Mouse (Mus musculus) layer of hippocampus, postnatal 36 days (tissue): Measurements from ENCODE around the gene Rbm25. TPM values are rescaled to one million over a fixed set of nuclear protein-coding genes. Genes with fewer than 3 reads are reported as not detected.
"Not testable (repeated sequence)": the region's sequence is repeated elsewhere in the genome, so short reads cannot be mapped to it uniquely, and the experiment has no call there.

Source experiments
- DNase-seq, 2 experiments: peaks; one replicate each; pipeline ENCODE4 v3.0.0; 2022
- total RNA-seq, 2 experiments: library from RNA; stranded (reverse); gene quantifications; 2 replicates each; pipeline ENCODE4 v1.2.3; 2021

Rbm25 gene
- total RNA-seq = 100 to 1,000 TPM; 112 to 133 TPM

DNA sequence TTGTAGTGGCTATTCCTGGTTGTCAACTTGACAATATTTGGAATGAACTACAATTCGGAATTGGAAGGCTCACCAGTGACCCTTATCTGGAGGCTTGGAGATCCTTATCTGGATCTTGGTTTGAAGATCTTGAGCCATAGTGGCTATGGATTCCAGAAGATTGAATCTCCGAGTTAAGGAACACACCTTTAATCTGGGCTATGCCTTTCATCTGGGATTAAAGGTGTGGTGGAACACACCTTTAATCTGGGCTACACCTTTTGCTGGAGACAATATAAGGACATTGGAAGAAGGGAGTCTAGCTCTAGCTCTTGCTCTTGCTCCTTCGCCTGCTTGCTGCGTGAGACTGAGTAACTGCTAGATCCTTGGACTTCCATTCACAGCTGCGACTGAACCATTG is at the start of gene Rbm25:
Gene Rbm25, plus strand, starts transcription at position 301 of the 400 bp plus-strand sequence.
- DNase-seq = not testable (repeated sequence)

DNA sequence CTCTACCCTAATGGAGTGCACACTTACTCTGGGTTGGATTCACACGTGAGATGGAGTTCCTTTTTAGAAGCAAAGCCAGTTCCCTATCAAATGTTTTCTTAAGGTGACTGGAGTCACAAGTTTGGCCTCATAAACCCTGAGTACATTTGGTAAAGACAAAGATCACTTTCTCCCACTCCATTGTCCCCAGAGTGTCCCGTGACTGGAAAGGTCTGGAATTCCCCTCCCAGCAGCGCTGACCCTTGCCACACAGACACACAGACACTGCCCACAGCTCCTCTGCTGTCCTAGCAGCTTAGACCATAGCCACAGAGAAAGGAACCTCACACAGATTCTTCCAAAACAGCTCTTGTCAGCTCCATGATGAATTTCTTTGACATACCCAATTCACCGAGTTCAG is 48.9 kb upstream of the Rbm25 start:
- no peak for DNase-seq

DNA sequence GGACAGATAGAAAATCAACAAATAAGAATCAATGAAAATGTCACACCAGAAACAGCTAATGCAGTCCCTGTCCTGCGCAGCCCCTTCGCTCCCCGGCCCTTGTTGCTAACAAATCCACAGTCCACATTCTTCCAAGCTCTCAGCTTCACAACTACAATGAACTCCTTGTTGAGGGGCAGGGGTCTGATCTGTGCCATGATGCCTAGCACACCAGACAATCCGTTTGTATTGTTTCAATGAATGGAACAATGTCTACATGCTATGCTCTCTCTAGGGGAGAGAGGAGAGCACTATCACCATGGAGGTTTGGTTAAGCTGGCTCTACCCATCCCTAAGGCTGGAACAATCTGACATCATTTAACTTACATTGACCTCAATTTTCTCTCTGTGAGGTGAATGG is 48.3 kb upstream of the Rbm25 start:
- DNase-seq = no peak

DNA sequence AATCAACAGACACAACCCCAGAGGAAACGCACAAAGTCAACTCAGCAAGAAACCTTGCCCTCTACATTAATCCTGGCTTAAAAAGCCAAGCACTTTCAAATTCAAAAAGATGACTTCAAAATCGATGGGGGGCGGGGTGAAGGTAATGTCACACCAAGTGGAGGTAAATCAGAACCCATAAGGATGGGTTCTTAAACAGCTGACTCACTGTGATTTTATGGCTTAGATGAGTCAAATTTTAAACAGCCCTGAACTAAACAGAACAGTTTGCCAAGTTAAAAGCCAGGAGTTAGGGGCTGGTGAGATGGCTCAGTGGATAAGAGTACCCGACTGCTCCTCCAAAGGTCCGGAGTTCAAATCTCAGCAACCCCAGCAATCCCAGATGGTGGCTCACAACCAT is 44.4 kb upstream of the Rbm25 start:
- DNase-seq = no peak

DNA sequence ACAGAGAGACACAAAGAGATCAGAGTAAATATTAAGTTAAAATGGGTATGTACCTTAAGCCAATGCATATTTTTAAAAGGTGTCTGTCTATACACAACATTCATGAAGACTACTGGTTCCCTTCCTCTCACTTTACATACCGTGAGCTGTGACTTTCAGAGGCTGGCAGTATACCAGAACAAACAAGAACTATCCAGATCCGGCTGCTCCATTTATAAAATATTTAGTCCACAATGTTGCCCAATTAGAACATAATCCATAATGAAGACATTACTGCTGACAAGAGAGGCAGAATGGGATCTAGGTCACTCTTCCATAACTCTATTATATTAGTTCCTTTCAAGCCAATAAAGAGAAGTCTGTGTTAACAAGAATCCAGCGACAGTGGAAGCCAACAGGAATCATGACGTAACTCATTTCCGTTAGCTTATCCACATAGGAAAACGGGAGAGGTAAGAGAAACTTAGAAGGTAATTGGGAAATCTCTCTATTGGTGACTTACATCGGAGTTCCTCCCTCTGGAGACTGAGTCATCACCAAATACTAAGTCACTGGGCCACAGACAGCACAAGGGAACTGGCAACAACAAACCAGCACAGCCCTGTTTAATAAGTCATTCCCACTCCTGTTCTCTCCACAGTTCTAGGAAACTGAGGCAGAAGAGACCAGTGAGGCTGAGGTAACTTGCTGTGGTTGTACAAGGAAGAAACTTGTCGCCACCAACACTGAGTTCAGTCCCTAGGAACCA is 39.1 kb upstream of the Rbm25 start:
- no peak for DNase-seq

DNA sequence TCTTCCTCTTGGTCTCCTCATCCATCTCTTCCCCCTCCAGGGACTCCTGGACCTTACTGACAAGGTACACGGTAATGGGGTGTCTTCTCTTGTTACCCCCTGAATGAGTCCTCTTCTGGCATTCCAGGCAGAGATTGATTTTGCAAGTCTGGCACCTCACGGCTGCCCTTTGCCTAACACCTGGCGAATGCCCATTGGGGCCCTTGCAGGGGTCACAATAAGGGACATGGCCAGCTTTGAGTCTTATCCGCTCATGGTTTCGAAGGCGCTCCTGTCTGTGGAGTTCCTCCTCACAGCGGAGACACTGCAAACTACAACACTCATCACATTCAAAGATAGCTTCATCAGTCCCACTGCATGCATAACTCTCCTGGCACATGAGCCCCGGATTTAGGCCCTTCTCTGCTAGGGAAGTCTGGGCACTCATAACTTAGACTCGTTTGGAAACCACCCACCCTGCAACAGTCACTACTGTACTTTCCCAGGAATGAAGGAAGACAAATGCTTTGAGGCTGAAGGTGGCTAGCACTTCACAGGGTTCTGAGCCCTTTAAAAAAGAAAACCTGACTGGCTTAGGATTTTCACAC is 36.5 kb upstream of the Rbm25 start:
- no peak for DNase-seq

DNA sequence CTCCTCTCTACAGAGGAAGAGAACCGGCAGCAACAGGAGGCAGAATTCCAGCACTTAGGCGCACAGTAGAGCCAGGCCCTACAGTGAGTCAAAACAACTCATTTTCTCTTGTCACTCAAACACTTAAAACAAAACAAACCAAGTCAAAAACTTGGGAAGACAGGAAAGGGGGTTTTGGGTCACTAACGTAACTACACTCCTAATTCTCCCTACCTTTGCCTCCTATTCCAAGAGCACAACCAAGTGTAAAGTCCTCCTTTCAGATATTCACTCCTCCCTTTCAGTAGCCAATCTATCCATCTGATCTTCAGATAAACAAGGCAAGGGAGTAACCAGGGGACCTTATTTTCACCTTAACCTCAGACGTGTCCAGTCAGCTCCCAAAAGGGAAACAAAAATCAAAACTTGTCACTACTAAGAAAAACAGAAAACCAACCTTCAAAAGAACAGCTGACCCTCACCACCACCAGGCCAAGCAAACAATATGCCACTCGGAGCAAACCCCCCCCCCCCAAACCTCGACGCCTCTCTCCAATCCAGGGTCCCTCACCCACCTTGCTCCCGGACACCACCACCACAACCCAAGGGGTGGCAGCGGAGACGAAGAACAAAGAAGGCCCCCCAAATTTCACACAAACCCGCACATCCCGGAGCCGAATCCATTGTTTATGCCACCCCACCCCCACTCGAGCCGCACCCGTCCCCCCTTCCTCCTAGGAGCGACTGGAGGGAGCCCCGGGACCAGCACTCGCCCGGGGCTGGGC is 34.7 kb upstream of the Rbm25 start:
- DNase-seq = no peak

DNA sequence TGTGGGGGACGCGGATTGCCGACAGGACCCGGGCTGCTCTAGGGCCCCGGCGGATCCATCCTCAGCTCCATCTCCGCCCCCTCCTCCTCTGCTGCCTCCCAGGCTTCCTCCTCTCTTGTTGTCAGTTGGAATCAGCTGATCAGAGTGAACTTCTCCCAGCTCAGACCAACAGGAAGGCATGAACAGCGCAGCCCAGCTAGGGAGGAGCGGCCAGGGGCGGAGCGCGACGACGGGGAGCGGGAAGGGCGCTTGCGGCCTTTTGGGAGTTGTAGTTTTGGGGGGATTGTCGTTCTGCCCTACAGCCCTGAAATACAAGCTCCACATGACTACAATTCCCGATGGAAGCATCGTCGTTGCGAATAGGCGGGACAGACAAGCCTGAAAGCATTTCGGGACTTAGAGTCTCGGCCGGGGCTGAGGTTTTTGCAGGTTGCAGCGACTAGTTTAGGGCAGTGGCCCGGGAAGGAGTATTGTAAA is 34.0 kb upstream of the Rbm25 start, which contains the start of gene Zfyve1:
Gene Zfyve1, minus strand, starts transcription at position 198 of the 477 bp plus-strand sequence.
- peak; percentile 96 to 97 for DNase-seq

DNA sequence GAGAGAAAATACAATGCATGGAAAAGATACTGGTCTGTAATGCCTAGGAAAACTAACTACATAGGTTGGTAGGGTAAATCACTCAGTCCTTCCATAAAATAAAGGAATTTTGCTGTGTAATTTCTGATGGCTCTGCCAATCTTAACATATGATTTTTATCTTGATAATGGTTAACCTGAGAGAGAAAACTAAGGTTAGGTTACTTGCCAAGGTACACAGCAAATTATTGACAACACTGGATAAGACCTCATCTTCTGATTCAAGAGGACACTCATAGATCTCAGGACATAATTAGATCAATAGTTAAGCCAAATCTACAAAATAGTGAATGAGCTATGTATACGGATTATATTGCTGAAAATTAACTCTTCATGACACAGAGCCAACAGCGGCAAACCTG is 33.2 kb upstream of the Rbm25 start:
- DNase-seq = no peak

DNA sequence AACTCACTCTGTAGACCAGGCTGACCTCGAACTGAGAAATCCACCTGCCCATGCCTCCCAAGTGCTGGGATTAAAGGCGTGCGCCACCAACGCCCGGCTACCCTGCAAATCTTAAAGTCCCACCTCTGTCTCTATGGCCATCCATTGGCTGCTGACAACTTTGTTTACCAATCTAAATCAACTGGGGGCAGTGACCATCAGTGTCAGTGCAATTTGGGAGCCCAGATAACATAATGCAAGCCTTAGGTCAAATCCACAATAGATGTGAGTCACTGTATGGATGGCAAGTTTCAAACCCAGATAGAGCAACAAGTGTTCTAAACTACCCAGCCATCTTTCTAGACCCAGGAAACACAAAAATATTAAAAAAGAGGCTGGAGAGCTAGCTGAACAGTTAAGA is 28.8 kb upstream of the Rbm25 start:
- DNase-seq = no peak

DNA sequence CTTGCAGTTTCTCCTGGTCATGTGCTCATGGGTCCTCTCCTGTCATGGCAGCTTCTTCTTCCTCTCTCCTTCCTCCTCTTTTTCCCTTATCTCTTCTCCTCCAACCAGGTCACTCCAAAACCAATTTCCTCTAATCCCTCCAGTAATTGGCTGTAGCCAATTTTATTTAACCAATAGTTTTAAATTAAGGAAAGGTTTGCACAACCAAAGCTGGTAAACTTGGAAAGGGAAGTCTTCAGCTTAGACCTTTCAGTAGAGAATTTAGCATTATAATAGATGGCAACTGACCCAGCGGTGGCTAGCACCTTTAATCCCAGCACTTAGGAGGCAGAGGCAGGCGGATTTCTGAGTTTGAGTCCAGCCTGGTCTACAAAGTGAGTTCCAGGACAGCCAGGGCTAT is 24.6 kb upstream of the Rbm25 start:
- DNase-seq = not testable (repeated sequence)

DNA sequence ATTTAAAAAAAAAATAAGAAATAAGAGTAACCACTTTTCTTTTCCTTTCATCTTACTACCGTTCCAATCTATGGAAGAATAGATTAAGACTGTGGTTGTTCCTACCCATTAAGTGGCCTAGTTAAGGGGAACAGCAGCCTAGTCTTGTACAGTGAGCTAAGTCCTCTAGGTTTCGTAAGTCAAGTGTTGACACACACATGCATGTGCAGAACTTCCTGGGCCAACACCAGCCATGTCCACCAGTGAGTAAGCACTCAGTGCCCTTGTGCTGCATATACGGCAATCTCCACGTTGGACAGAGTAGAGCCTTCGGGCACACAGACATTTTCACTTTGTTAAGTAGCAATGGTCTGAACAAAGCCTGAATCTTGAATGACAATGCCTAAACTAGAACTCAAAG is 13.8 kb upstream of the Rbm25 start:
- DNase-seq = no peak

DNA sequence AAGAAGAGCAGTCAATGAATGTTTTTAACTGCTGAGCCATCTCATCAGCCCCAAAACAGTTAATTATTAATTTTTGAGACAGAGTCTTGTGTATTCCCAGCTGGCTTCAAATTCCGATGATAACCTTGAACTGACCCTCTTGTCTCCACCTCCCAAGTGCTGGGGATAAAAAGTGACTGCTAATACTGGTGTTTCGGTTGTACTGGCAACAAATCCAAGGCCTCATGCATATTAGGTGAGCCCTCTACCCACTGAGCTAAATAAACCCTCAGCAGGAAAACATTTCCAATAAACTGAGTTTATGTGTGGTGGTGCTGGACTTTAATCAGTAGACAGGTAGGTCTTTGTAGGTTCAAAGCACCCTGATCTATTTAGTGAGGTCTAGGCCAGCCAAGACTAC is 12.1 kb upstream of the Rbm25 start:
- no peak for DNase-seq

DNA sequence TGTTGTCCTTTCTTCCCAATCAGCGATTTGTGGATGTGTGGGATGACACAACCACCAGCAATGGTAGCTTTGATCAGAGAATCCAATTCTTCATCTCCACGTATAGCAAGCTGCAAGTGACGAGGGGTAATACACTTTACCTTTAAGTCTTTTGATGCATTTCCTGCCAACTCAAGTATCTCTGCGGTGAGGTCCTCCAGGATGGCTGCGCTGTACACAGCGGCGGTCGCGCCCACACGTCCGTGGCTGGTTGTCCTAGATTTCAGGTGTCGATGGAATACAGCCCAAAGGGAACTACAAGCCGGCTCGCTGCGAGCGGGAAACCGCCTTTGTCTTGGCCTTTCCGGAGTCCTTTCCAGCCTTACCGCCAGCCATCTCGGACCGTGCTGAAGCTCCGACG is 10.3 kb upstream of the Rbm25 start:
- not testable (repeated sequence) for DNase-seq

DNA sequence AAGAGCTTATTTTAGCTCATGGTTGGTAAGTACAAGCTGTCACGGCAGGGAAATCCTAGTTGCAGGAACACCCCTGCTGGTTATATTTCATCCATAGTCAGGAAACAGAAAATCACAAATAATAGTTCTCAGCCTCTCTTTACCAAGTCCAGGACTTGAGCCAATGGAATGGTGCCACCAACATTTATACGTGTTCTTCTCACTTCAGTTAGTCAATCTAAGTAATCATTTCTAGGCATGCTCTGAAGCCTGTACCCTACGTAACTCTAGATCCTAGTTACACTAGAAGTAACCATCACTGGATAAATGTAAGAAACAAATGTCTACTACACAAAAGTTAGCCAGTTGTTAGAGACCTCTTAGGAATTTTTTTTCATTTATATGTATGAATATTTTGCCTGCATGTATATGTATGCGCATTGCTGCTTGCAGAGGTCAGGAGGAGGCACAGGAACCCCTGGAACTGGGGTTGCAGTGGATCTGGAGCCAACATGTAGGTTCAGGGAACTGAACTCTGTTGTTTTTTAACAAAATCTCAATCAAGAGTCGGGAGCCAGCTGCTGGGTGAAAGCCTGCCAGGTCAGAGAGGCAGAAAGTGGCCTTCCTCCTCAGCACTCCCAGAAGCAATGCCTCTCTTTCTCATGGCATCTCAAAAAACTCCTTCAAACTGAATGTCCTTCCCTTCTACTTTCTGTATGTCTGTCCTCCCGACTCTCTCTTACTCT is 8.8 kb upstream of the Rbm25 start:
- no peak for DNase-seq

DNA sequence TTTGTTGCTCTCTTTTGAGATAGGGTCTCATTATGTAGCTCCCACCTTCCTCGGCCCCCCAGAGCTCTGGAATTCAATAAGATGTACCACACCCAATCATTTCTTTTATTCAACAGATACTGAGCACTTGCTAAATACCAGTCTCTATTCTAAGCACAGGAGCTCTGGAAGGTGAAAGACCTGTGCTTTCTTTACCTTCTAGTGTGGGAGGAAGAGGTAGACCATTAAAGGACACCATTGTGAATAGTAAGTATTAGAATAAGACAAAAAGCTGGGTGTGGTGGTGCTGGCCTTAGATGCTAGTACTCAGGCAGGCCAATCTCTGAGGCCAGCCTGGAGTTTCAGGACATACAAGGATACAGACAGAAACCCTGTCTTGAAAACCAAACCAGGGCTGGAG is 6.7 kb upstream of the Rbm25 start:
- DNase-seq = no peak

DNA sequence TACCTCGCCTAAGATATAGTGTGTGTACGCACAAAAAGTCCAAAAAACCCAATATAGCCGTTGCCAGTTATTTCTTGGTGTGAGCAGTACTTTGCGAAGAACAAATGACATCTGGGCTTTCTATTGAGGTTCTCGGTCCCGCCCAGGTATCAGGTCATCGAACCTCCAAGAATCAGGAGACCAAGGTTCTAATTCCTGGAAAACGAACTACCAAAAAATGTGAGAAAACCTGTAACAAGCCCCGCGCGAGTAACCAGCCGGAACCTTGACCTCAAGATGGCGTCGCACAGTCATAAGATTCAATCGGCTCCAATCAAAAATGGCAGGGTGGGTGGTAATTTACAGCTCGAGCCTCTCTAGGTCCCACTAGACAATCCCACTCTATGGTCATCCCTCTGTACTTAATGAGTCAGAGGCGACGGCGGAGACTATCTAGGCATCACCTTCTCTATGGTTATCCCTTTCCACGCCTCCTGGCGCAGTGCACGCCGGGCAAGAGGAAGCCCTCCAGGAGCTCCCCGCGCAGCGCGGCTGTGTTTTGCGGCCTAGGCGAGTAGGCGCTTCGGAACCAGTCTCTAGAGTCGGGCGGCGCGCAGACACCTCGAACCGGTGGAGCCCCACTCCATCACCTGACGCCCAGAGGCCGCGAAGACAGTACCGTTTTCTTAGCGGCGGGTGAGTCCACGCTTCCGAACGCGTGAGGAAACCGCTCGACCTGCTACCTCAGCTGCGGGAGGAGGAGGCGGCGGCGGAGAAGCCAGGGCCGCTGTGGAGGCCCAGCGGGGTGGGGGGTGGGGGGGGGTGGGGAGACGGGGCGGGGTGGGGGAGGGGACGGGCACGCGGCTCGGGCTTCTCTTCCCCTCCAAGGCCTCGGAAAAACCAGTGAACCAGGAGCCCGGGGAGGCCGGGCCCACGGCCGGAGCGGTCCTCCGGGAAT is 975 bp downstream of the Rbm25 start:
- peak; percentile 95 to 96 for DNase-seq

DNA sequence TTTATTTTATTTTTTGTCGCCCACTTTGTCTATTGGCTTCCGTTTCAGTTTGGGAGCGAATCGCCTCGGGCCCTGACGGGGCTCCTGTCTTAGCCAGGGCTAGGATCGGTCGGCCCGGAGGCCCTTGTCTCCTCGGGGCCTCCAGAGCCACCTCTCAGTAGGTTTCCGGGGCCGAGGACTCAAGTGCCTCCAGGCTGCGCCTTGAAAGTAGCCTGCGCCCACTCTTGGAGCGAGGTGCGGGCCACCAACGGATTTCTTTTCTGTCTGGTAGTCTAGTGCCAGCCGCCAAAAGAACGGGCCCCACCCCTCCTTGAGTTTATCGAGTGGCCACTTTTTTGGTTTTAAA is 1.6 kb downstream of the Rbm25 start:
- DNase-seq = peak in 1 of 2 experiments; percentile 48

DNA sequence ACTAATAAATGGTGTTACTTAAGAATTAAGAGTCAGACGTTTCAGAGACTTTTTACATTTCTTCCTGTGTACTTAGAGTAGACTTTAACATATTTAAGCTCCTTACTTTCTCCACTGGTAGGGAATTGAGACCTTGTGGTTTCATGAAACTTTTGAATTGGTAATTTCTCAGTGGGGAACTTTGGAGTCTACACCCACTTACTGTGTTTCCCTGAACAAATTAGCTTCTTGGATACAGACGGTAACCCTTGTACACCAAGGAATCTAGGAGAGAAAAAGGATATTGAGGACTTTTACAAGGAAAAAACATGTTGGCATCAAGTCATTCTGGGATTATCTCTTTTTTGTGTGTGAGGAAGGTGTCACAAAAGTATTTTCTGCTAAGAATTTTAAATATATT is 2.8 kb downstream of the Rbm25 start:
- DNase-seq = no peak

DNA sequence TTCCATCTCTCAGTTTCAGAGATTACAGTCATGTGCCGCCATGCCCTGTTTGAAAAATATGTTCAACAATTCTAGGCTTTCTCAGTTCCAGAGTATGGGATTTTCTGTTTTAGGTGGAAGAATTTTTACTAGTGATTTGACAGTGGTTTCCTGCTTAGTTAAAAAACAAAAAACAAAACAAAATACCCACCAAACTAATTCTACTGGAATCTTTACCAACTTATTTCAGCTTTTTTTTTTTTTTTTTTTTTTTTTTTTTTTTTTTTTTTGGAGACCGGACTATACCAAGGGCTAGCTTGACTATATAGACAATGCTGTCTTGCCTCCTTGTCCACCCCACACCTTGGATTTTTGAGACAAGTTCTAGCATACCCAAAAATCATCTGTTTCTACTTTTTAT is 10.2 kb downstream of the Rbm25 start:
- no peak for DNase-seq

DNA sequence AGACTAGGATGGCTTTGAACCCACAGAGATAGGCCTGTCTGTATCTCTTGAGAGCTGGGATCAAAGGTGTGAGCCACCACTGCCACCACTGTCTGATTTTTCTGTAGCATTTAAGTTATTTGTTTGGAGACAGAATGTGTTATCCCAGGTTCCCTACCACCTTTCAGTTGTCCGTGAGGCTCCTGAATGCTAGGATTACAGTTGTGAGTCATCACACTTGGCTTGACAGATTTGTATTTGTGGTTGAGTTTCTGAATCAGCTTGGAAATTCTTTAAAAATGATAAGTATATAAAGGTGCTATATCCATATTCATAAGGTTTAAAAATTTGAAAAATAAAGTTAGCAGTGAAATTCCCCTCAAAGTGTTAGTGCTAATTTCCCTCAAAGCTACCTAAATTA is 12.1 kb downstream of the Rbm25 start:
- no peak for DNase-seq

DNA sequence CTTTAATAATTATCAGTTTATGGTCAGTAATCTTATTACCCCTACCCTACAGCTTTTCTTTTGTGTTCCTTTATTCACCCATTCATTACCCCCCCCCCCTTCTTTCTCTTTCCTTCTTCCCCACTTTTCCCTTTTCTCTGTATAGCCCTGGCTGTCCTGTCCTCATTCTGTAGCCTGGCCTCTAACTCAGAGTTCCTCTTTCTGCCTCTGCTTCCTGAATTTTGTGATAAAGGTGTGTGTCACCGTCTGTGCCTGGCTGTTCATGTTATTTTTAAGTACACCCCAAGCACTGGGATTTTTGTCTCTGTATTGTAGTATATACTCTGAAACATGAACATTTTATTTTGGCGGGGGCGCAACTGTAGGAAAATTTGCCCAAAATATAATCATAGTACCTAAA is 19.3 kb downstream of the Rbm25 start:
- no peak for DNase-seq
